Mouse (Mus musculus): Measurements from ENCODE around the gene Hnrnpab. TPM values are rescaled to one million over a fixed set of nuclear protein-coding genes. Genes with fewer than 3 reads are reported as not detected.
A peak's percentile ranks its signal among the peaks of the same experiment; 100 is the strongest.

The Hnrnpab gene
- polyA plus RNA-seq, 1 experiment from 2014 or later, result 530 TPM

DNA sequence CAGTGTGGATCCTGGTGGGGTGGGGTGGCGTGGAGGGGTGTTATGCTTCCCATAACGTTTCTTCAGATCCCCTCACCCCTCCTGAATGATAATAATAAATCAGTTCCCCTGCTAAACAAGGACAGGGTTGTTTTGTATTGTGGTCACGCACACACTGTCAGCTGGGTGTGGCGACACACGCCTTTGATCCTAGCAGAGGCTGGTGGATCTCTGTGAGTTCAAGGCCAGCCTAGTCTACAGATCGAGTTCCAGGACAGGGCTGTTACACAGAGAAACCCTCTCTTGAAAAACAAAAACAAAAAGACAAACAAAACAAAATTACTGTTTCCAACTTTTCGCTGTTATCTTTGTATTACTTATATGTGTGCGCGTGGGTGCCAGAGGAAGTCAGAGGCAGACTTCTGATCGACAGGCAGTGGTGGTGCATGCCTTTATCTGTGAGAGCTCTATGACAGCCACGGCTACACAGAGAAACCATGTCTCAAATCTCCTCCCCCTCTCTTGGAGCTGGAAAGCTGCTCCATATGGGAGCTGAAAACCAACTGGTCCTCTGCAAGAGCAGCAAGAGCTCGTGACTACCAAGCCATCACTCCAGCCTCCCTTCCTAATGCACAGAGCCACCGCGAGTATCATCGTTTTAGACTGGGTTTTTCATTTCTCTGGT lies 23.1 kb upstream of the Hnrnpab start:
- Histone ChIP-seq H3K4me2 (ENCODE audit: low read length) (no peak overlapping the region), H3K27ac (replicated peaks; ENCODE audit: low read depth, low read length) (no peak overlapping the region), H3K4me3 (replicated peaks; ENCODE audit: low read depth, low read length) (no peak overlapping the region), H3K9ac (replicated peaks; ENCODE audit: low read length) (no peak overlapping the region), H3K4me1 (ENCODE audit: control insufficient read depth, insufficient read depth, low read length) (peaks cover 3% of the 10 kb centered on the region), H3K27me3 (ENCODE audit: control insufficient read depth, insufficient read depth, low read length) (no peaks in the 10 kb centered on the region), H3K36me3 (ENCODE audit: control insufficient read depth, insufficient read depth, low read length) (peaks cover 48% of the 10 kb centered on the region), H3K9me3 (ENCODE audit: control insufficient read depth, low read length) (no peaks in the 10 kb centered on the region)
- ATAC-seq (ENCODE audit: low FRiP score, low TSS enrichment) (no peak), DNase-seq (no peak)
- WGBS, result 89% methylated on average over 15 of the region's 15 CpGs

GRCm38 (mm10) chr11:51627907-51628306 lies 21.3 kb upstream of the Hnrnpab start:
- no peak for ATAC-seq (ENCODE audit: low FRiP score, low TSS enrichment)
- H3K27ac ChIP-seq (replicated peaks; ENCODE audit: low read depth, low read length), result no peak overlapping the region
- H3K4me2 ChIP-seq (ENCODE audit: low read length), result no peak overlapping the region
- no peaks in the 10 kb centered on the region for H3K27me3 ChIP-seq (ENCODE audit: control insufficient read depth, insufficient read depth, low read length)
- DNase-seq, result no peak
- WGBS, result 93% methylated on average over 8 of the region's 8 CpGs
- no peaks in the 10 kb centered on the region for H3K4me1 ChIP-seq (ENCODE audit: control insufficient read depth, insufficient read depth, low read length)
- peaks cover 67% of the 10 kb centered on the region for H3K36me3 ChIP-seq (ENCODE audit: control insufficient read depth, insufficient read depth, low read length)
- no peaks in the 10 kb centered on the region for H3K9me3 ChIP-seq (ENCODE audit: control insufficient read depth, low read length)
- no peak overlapping the region for H3K4me3 ChIP-seq (replicated peaks; ENCODE audit: low read depth, low read length)
- no peak overlapping the region for H3K9ac ChIP-seq (replicated peaks; ENCODE audit: low read length)

DNA sequence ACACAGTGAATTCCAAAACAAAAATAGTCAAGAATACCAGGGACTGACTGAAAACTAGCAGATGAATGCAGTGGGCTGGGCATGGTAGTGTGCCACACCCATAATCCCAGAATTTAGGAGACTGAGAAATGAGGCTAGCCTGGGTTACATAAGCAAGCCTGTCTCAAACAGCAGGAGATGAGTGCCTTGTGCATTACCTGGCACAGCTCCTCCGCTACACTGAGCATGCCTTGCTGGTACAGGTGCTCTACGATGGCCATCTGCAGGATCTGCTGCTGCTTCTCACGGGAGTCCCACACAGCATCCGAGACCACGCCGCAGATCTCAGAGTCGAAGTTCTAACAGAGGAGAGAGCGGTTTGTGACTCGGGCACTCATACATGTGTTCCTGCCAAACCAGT lies 20.8 kb upstream of the Hnrnpab start:
- no peak for ATAC-seq (ENCODE audit: low FRiP score, low TSS enrichment)
- Histone ChIP-seq H3K27me3 (ENCODE audit: control insufficient read depth, insufficient read depth, low read length) (no peaks in the 10 kb centered on the region), H3K36me3 (ENCODE audit: control insufficient read depth, insufficient read depth, low read length) (peaks cover 71% of the 10 kb centered on the region), H3K4me1 (ENCODE audit: control insufficient read depth, insufficient read depth, low read length) (no peaks in the 10 kb centered on the region), H3K9me3 (ENCODE audit: control insufficient read depth, low read length) (no peaks in the 10 kb centered on the region), H3K4me3 (replicated peaks; ENCODE audit: low read depth, low read length) (no peak overlapping the region), H3K27ac (replicated peaks; ENCODE audit: low read depth, low read length) (no peak overlapping the region), H3K4me2 (ENCODE audit: low read length) (no peak overlapping the region), H3K9ac (replicated peaks; ENCODE audit: low read length) (no peak overlapping the region)
- no peak for DNase-seq
- 94% methylated on average over 9 of the region's 9 CpGs for WGBS

GRCm38 (mm10) chr11:51625187-51625820 lies 18.7 kb upstream of the Hnrnpab start:
- H3K9me3 ChIP-seq (ENCODE audit: control insufficient read depth, low read length), result no peaks in the 10 kb centered on the region
- no peak overlapping the region for H3K4me2 ChIP-seq (ENCODE audit: low read length)
- no peak overlapping the region for H3K4me3 ChIP-seq (replicated peaks; ENCODE audit: low read depth, low read length)
- 87% methylated on average over 5 of the region's 5 CpGs for WGBS
- peaks cover 5% of the 10 kb centered on the region for H3K4me1 ChIP-seq (ENCODE audit: control insufficient read depth, insufficient read depth, low read length)
- ATAC-seq (ENCODE audit: low FRiP score, low TSS enrichment), result no peak
- no peaks in the 10 kb centered on the region for H3K27me3 ChIP-seq (ENCODE audit: control insufficient read depth, insufficient read depth, low read length)
- H3K36me3 ChIP-seq (ENCODE audit: control insufficient read depth, insufficient read depth, low read length), result peaks cover 85% of the 10 kb centered on the region
- no peak overlapping the region for H3K9ac ChIP-seq (replicated peaks; ENCODE audit: low read length)
- H3K27ac ChIP-seq (replicated peaks; ENCODE audit: low read depth, low read length), result no peak overlapping the region
- DNase-seq, result no peak

GRCm38 (mm10) chr11:51622971-51623491 lies 16.4 kb upstream of the Hnrnpab start:
- no peak overlapping the region for H3K9ac ChIP-seq (replicated peaks; ENCODE audit: low read length)
- peaks cover 9% of the 10 kb centered on the region for H3K4me1 ChIP-seq (ENCODE audit: control insufficient read depth, insufficient read depth, low read length)
- no peak overlapping the region for H3K4me3 ChIP-seq (replicated peaks; ENCODE audit: low read depth, low read length)
- H3K27me3 ChIP-seq (ENCODE audit: control insufficient read depth, insufficient read depth, low read length), result no peaks in the 10 kb centered on the region
- WGBS, result 92% methylated on average over 7 of the region's 7 CpGs
- ATAC-seq (ENCODE audit: low FRiP score, low TSS enrichment) (no peak), DNase-seq (no peak)
- H3K27ac ChIP-seq (replicated peaks; ENCODE audit: low read depth, low read length), result no peak overlapping the region
- peaks cover 69% of the 10 kb centered on the region for H3K36me3 ChIP-seq (ENCODE audit: control insufficient read depth, insufficient read depth, low read length)
- H3K9me3 ChIP-seq (ENCODE audit: control insufficient read depth, low read length), result no peaks in the 10 kb centered on the region
- no peak overlapping the region for H3K4me2 ChIP-seq (ENCODE audit: low read length)

GRCm38 (mm10) chr11:51621776-51622175 lies 15.1 kb upstream of the Hnrnpab start:
- ATAC-seq (ENCODE audit: low FRiP score, low TSS enrichment), result no peak
- no peak for DNase-seq
- H3K4me1 ChIP-seq (ENCODE audit: control insufficient read depth, insufficient read depth, low read length), result peaks cover 9% of the 10 kb centered on the region
- H3K4me2 ChIP-seq (ENCODE audit: low read length), result no peak overlapping the region
- no peak overlapping the region for H3K4me3 ChIP-seq (replicated peaks; ENCODE audit: low read depth, low read length)
- H3K27me3 ChIP-seq (ENCODE audit: control insufficient read depth, insufficient read depth, low read length), result no peaks in the 10 kb centered on the region
- H3K36me3 ChIP-seq (ENCODE audit: control insufficient read depth, insufficient read depth, low read length), result peaks cover 57% of the 10 kb centered on the region
- no peak overlapping the region for H3K9ac ChIP-seq (replicated peaks; ENCODE audit: low read length)
- no peaks in the 10 kb centered on the region for H3K9me3 ChIP-seq (ENCODE audit: control insufficient read depth, low read length)
- H3K27ac ChIP-seq (replicated peaks; ENCODE audit: low read depth, low read length), result no peak overlapping the region
- WGBS, result 97% methylated on average over 2 of the region's 2 CpGs

DNA sequence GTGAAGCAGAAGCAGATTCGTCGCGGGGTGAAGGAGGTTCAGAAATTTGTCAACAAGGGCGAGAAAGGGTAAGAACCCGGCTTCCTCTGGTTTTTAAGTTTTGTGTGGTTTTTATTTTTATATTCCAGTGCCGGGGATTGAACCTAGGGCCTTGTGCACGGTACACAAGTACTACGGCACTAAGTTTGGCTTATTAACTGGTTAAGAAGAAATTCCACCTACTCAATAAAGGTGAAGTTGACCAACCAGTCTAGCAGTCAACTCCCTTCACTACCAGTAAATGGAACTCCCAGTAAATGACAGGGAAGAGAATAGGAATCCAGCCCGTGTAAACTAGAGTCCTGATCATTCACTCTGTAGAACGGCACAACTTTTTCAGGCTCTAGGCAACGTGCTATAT lies 13.4 kb upstream of the Hnrnpab start:
- WGBS, result 2% methylated on average over 11 of the region's 11 CpGs
- H3K36me3 ChIP-seq (ENCODE audit: control insufficient read depth, insufficient read depth, low read length), result peaks cover 40% of the 10 kb centered on the region

DNA sequence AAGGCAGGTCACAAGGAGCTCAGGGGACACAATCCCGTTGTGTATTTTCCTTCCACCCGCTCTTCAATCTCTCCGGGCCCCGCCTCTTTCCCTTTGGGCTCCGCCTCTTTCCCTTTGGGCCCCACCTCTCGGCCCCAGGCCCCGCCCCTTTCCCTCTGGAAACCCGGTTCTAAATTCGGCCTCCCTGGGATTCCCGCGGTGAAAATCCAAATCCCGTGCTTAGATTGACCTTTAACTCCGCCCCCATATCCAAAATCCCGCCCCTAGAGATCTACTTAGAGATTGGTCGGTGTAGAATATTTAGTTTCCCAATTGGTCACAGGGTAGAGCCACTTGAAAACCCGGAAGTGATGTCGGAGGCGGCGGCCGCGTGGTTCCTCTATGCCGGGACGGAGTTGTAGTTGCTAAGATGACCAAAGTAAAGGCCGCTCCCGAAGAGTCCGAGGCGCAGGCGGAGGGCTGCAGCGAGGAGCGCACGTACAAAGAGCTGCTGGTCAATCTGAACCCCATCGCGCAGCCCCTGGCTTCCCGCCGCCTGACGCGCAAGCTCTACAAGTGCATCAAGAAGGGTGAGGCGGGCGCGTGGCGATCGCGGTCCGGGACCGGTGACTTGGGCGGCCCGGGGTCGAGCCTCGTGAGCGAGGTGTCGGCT lies 12.9 kb upstream of the Hnrnpab start, which contains the start of gene Nhp2:
Gene Nhp2, plus strand, starts transcription at position 327 of the 652 bp plus-strand sequence.
- H3K36me3 ChIP-seq (ENCODE audit: control insufficient read depth, insufficient read depth, low read length), result peaks cover 35% of the 10 kb centered on the region
- no peak within 1 kb of the TSS for H3K27ac ChIP-seq (replicated peaks; ENCODE audit: low read depth, low read length)
- peak within 1 kb of the TSS; percentile 83 for H3K4me3 ChIP-seq (replicated peaks; ENCODE audit: low read depth, low read length)
- DNase-seq, result peak; percentile 97
- H3K4me1 ChIP-seq (ENCODE audit: control insufficient read depth, insufficient read depth, low read length), result peaks cover 9% of the 10 kb centered on the region
- peak within 1 kb of the TSS; percentile 83 for H3K4me2 ChIP-seq (ENCODE audit: low read length)
- H3K27me3 ChIP-seq (ENCODE audit: control insufficient read depth, insufficient read depth, low read length), result no peaks in the 10 kb centered on the region
- H3K9me3 ChIP-seq (ENCODE audit: control insufficient read depth, low read length), result no peaks in the 10 kb centered on the region
- ATAC-seq (ENCODE audit: low FRiP score, low TSS enrichment), result peak; percentile 93
- under 1% methylated on average over 51 of the region's 51 CpGs for WGBS
- H3K9ac ChIP-seq (replicated peaks; ENCODE audit: low read length), result peak within 1 kb of the TSS; percentile 71

More for the DNA sequence above, 13.4 kb upstream of the Hnrnpab start:
- H3K9me3 ChIP-seq (ENCODE audit: control insufficient read depth, low read length), result no peaks in the 10 kb centered on the region
- ATAC-seq (ENCODE audit: low FRiP score, low TSS enrichment) (no peak), DNase-seq (no peak)
- peak overlapping the region; percentile 83 for H3K4me2 ChIP-seq (ENCODE audit: low read length)
- peak overlapping the region; percentile 83 for H3K4me3 ChIP-seq (replicated peaks; ENCODE audit: low read depth, low read length)
- no peaks in the 10 kb centered on the region for H3K27me3 ChIP-seq (ENCODE audit: control insufficient read depth, insufficient read depth, low read length)
- H3K4me1 ChIP-seq (ENCODE audit: control insufficient read depth, insufficient read depth, low read length), result peaks cover 9% of the 10 kb centered on the region
- H3K27ac ChIP-seq (replicated peaks; ENCODE audit: low read depth, low read length), result no peak overlapping the region
- H3K9ac ChIP-seq (replicated peaks; ENCODE audit: low read length), result peak overlapping the region; percentile 71

All from midbrain, embryonic 14.5 days (tissue).